Mouse (Mus musculus) small intestine, adult 2 months (tissue): ENCODE measurements at regions not wholly inside any gene's neighbourhood (a gene's known extent, or its start where the extent isn't known, plus 50 kb on each side); places are given as distances from the start of the nearest gene placed in this dataset.

Experiments used
- CTCF ChIP-seq: fragments of 200-500 bp; IDR thresholded peaks from 2 replicates; pipeline ENCODE4 v1.5.1; 2012; ENCODE audit warnings: low read depth, mild to moderate bottlenecking, control low read depth, inconsistent platforms, low read length, moderate library complexity, mixed read lengths; ENCODE audit not compliant: insufficient replicate concordance, insufficient read length; ENCODE audit errors: extremely low read depth
- POLR2A ChIP-seq: fragments of 200-500 bp; IDR thresholded peaks from 2 replicates; pipeline ENCODE4 v1.6.1; 2012; ENCODE audit warnings: low read depth, mild to moderate bottlenecking, control low read depth, inconsistent platforms, low read length, moderate library complexity

- no peak for TF ChIP-seq POLR2A
- no peak for TF ChIP-seq CTCF
Measured at GRCm38 (mm10) chr14:68427235-68427634, 866.9 kb downstream of the Synb start.
